Mouse (Mus musculus) adrenal gland, postnatal 10 days (tissue): Measurements from ENCODE around the gene Acp1. TPM values are rescaled to one million over a fixed set of nuclear protein-coding genes. Genes with fewer than 3 reads are reported as not detected.

Source experiments
- DNase-seq: peaks from one replicate; pipeline ENCODE4 v3.0.0; 2021; ENCODE audit warnings: mixed read lengths
- long read RNA-seq, 2 experiments: library from polyadenylated mRNA; stranded (forward); transcript quantifications; one replicate each; pipeline ENCODE4 v2.0.0; 2021
- total RNA-seq, 2 experiments: library from RNA; stranded (reverse); gene quantifications; 2 replicates each; pipeline ENCODE4 v1.2.3; 2021

Acp1 gene
- total RNA-seq: 10 to 100 TPM; 62.3 to 65.5 TPM
- long read RNA-seq, experiment 1, transcript Acp1-201 (6 exons, 3,066 nt): minor isoform, 56 of 148 reads
- long read RNA-seq, experiment 1, transcript Acp1-202 (6 exons, 2,754 nt): major isoform, 69 of 148 reads
- long read RNA-seq, experiment 1, partial matches to known transcripts: 1 of 148 reads
- long read RNA-seq, experiment 1, other reads (novel, unspliced or antisense): 22 of 148 reads
- long read RNA-seq, experiment 2, transcript Acp1-202 (6 exons, 2,754 nt): major isoform, 52 of 97 reads
- long read RNA-seq, experiment 2, transcript Acp1-201 (6 exons, 3,066 nt): minor isoform, 37 of 97 reads
- long read RNA-seq, experiment 2, partial matches to known transcripts: 0 of 97 reads
- long read RNA-seq, experiment 2, other reads (novel, unspliced or antisense): 8 of 97 reads

DNA sequence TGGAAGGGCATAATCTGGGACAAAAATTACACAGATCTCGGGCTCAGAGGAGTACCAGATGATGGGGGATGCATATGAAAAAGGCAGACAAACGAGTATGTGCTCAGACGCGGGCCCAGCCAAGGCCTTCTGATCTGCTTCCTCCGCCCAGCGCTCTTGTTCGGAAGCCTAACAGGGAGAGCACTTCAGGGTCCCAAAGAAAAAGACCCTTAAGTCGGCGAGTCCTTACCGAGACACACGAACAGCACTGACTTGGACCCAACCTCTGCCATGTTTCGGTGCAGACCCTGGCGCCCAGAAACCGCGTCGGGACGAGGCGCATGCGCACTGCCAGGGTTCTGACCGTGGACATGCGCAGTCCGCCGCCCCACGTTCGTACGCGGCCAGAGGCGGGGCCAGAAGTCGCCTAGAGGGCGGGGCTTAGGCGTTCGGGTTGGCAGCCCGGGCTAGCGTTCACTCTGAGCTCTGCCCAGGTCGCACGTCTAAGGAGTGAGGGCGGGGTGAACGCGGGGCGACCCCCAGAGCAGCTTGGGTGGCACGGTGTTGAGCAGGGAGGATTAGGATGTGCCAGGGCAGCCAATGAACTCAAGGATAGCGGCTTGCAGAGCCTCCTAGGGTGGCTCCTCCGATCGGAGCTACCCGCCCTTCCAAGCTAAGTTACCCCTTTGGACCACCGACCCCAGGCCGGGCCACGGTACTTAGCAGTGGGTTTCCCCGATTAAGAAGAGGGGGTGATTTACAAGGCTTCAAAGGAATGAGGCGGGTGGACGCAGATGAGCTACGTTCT, at the start of gene Acp1, which contains the start of gene Sh3yl1:
Acp1 (minus strand) TSS at position 329 of the 787 bp plus-strand sequence.
Sh3yl1 (plus strand) TSS at position 408 of the 787 bp plus-strand sequence.
- peak; percentile 98 for DNase-seq

DNA sequence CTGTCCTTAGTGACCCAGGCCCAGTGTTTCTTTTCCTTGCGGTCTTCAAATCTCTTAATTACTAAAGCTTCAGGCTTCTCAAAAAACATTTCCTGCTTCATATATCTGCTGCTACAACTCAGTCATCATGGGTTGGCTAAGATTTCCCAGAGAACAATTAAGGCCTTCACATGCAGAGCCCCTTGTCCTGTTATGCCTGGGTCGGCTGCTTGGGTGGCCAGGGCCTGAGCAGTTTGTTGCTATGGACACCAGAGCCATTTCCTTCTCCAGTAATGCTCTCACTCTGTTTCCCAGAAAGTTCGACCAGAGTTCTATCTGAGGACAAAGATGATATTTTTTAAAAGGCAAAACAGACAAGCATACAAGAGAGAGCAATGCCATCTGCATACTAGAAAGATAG, 32.8 kb upstream of the Acp1 start:
- no peak for DNase-seq

DNA sequence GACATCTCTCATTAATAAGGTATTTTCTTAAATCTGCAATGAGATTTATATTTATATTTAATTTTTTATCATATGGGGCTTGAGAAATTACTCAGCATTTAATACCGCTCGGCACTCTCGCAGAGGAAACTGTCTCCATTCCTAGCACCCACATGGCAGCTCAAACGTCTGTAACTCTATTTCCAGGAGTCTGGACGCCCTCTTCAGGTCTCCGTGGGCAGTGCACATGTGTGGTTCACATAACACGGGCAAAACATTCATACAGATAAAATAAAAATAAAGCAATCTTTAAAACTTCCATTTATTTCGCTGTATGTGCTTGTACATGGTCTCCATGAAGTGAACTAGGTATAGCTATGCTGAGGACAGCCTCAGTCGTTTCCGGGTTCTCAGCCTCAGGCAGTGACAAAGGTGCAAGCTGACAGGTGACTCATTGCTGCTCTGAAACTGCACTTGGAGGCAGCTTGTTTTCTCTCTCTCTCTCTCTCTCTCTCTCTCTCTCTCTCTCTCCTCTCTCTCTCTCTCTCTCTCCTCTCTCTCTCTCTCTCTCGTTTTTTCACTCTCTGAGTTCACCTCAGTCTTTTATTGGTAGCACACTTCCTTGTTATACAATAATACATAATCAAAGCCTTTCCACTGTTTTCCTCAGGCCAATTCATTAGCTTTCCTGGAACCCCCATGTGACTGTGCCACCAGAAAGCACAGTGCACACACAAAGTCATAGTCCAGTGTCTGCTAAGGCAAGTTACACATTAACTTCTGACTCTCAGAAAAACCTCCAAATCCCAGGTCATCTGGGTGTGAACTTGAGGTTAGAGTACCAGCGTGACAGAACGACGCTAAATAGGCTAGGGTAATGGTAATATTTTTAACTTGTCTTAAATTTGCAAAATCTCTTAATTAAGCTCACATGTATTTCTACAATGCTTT, 31.9 kb upstream of the Acp1 start:
- no peak for DNase-seq

GRCm38 (mm10) chr12:30936899-30937298, 25.5 kb upstream of the Acp1 start:
- no peak for DNase-seq

DNA sequence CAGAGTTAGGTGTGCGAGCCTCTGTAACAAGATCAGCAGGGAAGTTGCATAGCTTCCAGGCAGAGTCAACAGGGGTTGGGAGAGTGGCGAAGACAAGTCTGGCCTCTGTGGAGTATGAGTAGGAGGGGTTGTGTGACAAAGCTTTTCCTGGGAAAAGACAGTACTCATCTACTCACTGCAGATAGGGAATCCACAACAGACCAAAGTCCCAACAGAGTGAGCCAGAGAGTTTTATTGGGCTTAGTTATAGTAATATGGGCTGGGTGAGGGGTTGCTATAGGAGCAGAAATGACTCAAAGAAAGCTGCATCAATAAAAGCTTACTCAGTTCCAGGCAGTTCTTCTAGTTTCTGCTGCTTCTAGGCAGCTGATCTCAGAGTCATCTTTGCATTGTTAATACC, 21.9 kb upstream of the Acp1 start:
- DNase-seq: no peak

- DNase-seq: no peak
These were observed 16.8 kb upstream of the Acp1 start for GRCm38 (mm10) chr12:30928182-30928581.

DNA sequence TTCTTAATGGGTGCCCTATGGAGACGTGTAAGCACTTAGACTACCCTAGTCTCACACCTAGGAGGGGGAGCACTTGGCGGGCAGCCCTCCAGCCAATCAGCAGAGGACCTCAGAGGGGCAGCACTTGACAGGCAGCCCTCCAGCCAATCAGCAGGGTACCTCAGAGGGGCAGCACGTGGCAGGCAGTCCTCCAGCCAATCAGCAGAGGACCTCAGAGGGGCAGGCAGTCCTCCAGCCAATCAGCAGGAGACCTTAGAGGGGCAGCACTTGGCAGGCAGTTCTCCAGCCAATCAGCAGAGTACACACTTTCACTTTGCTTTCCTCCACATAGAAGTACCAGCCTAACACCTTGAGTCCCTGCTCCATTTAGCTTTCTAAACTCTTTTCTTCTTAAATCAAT, 11.0 kb upstream of the Acp1 start:
- no peak for DNase-seq

- no peak for DNase-seq
These were observed 1.5 kb upstream of the Acp1 start for GRCm38 (mm10) chr12:30912840-30913239.

DNA sequence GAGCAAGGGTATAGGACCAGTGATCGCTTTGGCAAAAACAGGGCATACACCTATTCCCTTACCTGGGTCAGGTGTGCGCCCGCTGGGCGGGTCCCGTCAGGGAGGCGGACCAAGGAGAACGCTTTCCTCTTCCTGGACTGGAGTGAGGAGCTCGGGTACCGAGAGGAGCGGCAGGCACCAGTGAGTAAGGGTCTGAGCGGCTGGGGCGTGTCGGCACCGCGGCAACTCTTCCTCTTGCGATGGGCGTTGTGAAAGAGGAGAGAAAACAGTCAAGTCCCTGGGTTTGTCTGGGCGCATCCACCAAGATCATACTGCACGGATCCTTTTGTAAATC, 626 bp upstream of the Acp1 start:
- peak; percentile 22 for DNase-seq

DNA sequence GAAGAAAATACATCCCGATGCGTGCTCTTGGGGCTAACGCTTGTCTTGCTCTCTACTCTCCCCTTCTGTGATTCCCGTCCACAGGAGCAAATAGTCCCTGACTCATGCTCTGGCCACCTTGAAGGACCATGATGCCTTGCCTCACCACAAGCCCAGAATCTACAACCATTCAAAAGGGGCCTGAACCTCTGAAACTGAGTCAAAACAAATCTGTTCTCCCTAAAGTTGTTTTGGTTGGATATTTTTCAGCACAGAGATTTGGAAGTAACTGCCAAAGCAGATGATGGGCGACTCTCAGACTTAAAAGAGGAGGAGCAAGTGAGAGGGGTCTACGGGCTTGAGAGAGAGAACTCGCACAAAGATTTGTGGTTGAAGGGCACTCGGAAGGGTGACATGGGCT, 529 bp downstream of the Acp1 start:
- DNase-seq: no peak

- no peak for DNase-seq
These were observed 1.5 kb downstream of the Acp1 start for GRCm38 (mm10) chr12:30909881-30910280.

DNA sequence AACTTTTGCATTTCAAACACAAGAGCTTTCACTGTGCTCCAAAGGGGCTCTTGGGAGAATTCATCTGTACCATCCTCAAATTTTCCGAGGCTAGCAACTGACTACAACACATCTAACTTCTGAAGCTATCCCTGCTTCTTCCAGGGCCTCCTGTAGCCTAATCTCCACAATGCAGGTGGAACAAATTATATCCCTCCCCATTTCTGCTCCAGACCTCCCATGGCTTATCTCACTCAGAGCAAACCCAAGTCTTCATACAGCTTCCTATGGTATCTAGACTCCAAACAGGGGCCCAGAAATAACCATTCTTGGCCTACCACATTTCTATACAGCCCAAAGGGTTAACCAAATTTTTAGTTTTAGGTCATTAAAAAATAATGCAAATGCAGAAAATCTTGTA, 2.7 kb downstream of the Acp1 start:
- DNase-seq: no peak

- DNase-seq: no peak
These were observed 14.3 kb downstream of the Acp1 start for GRCm38 (mm10) chr12:30897039-30897438.

DNA sequence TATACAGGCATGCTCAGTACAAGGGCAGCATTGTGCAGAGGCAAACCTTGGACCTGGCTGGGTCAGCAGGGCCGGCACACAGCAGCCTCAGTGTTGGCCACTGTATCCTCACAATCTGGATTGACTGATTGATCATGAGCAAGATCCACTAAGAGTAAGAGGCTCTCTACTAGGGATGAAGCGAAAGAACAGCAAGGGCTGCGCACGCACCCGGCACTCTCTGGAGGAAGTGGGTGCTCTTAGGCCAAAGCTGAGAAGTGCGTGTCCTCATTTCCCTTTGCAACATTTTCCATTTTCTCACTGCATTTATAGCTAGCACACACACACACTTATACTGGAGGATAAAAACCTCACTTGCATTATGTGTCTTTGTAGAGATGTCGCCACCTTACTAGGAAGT, 20.0 kb downstream of the Acp1 start:
- DNase-seq: no peak

DNA sequence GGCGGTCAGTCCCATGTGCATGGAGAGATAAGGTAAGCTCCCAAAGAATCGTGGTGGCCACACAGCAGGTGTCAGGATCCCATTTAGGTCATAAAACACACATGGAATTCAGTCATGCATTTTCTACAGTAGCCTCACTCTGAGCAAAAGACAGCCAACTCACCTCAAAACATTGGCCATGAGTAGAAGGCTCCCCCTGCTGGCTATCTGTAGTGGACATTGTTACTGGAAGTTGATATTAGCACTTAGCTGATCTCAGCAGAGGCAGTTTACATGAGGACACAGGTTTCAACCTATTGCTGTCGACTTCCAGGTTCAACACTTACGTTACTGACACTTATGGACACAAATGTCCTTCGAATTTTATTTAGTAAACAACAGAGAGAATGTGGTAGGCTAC, 21.3 kb downstream of the Acp1 start:
- peak; percentile 81 for DNase-seq

DNA sequence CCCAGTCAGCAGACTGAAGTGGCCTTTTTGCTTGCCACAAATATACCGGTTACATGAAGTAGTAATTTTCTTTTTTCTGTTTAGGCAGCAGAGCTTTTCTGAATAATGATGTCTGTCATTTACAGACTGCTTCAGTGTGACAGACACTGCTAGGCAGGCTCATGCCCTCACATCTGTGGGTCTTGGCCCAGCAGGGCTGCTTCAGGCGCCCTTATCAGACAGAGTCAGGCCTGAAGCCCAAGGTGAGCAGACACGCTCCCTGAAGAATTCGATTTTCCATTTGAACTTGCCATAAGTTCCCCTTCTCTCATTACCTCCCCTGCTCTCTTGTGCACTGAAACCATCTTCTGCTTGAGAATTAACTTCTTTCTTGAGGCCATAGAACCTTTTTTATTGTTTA, 23.4 kb downstream of the Acp1 start:
- no peak for DNase-seq

- DNase-seq: peak; percentile 48
These were observed 25.5 kb downstream of the Acp1 start for GRCm38 (mm10) chr12:30885891-30886290.

DNA sequence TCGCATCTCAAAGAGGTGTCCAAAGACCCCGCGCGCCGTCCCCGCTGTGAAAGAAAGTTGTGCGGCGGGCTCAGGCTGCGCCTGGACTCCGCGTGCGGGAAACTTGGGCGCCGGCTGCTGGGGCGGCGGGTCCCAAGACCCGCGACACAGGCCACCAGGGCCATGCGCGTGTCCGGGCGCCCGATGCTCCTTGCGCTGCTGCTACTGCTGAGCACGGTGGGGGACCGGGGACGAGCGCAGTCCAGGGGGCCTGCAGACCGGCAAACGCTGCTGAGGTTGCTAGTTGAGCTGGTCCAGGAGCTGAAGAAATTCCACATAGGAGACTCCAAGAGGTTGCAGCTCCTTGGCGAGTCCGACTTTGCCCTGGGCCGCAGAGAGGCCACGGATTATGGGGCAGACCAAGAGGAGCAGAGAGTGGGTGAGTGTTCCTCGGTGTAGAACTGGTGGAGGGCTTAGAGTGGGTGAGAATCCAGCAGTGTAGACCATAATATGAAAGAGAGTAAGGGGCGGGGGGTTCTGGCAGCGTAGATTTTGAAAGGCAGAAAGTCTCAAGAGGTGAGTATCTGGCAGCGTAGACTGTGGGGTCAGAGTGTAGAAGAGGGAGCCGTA, 26.7 kb downstream of the Acp1 start:
- DNase-seq: peak; percentile 6

GRCm38 (mm10) chr12:30883986-30884621, 27.3 kb downstream of the Acp1 start, which contains the start of gene Alkal2:
Alkal2 (plus strand) TSS chr12:30884322.
- DNase-seq: peak; percentile 34

DNA sequence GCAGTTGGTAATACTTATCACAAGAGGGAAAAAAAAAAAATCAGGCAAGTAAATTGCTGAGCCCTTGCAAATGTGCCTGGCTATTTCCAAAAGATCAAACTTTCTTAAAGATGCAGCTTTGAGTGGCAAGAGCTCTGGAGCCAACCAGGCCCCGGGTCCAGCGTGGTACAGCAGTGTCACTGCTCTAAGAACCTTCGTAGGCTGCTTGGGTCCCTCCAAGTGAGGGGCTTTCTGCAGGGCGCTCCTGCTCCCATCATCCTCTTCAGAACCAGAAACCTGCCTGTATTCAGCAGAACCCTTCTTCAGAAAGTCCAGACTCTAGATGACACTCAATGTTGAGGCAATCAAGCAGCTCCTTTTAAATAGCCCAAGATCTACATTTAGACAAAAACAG, 27.8 kb downstream of the Acp1 start:
- DNase-seq: no peak

DNA sequence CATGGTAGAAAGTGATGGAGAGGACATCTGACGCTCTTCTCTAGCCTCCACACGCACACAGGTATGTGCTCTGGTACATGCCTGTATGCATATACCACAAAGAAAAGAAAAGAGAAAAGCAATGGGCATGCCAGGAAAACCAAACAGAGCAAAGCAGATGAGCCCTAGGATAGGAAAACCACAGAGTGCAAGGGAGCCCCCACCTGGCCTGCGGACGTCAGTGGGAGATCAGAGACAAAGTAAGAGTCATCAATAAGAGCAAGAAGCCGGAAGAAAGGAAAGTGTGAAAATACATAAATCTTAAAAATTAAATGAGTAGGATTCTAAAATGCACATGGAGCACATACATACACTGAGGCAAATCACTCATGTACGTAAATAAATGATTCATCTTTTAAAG, 31.9 kb downstream of the Acp1 start:
- DNase-seq: peak; percentile 16

- no peak for DNase-seq
These were observed 45.6 kb downstream of the Acp1 start for GRCm38 (mm10) chr12:30865781-30866180.
